Mouse (Mus musculus) skeletal muscle tissue, adult 2 months (tissue): ENCODE measurements around the gene Nop16.
"Not testable (repeated sequence)": the region's sequence is repeated elsewhere in the genome, so short reads cannot be mapped to it uniquely, and the experiment has no call there.

Experiments used
- DNase-seq: peaks from one replicate; pipeline ENCODE4 v3.0.0-alpha.2; 2012; ENCODE audit warnings: low read depth, low spot score

The Nop16 gene

GRCm38 (mm10) chr13:54589996-54590951 is at the start of gene Nop16, which contains the start of gene Higd2a:
TSS of gene Nop16 (minus strand) at chr13:54590090.
TSS of gene Higd2a (plus strand) at chr13:54590207.
- peak; percentile 96 for DNase-seq

DNA sequence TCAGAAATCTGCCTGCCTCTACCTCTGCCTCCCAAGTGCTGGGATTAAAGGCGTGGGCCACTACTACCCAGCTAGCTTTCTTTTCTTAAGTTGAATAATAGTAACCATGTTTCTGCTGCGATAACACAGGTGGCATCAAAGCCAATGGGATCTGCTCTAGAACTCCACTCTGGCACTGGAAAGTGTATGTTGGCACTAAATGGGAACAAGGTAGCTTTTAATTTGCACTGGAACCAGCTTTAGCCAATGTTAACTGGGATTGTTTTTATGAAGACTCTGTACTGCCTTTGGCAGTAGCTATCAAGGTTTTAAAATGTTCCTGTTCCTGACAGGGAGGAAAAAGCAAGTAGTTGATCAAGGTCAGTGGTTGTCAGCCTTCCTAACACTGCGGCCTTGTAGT is 45.1 kb upstream of the Nop16 start:
- no peak for DNase-seq

- no peak for DNase-seq
Observed at GRCm38 (mm10) chr13:54632731-54633277, 42.9 kb upstream of the Nop16 start.

DNA sequence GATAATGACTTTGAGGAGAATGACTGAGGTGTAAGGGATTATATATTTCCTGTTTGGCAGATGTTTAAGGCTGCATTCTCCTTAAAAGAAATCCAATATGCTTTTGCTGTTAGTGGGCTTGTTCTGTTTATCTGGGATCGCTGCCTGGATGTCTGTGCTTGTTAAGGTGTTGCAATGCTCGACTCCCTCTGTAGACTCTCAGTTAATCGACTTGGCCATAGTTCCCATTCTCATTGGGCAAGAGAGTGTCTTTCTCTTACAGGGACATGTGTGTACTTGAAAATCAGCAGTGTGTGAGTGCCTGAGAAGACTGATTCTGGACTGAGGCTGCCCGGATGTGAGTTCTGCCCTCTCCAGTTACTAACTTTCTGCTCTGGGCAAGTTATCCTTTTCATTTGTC is 39.2 kb upstream of the Nop16 start:
- DNase-seq, result no peak

- no peak for DNase-seq
Observed at GRCm38 (mm10) chr13:54621960-54622521, 32.2 kb upstream of the Nop16 start.

GRCm38 (mm10) chr13:54621155-54621932 is 31.5 kb upstream of the Nop16 start, which contains the start of gene Faf2:
TSS of gene Faf2 (plus strand) at chr13:54621784.
- DNase-seq, result peak; percentile 94

- no peak for DNase-seq
Observed at GRCm38 (mm10) chr13:54616998-54617397, 27.1 kb upstream of the Nop16 start.

DNA sequence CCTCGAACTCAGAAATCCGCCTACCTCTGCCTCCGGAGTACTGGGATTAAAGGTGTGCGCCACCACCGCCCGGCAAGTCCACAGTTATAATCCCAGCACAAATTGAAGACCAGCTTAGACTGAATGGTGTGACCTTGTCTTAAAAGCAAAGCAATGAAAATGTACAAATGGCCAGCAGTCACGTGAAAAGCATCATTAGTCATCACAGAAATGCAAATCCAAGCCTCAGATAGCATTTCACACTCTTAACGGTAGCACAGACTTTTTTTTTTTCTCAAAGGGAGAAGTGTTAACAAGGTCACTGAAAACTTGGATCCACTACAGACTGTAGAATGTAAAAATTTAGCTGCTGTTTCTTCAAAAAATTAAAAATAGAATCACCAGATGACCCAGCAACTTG is 26.4 kb upstream of the Nop16 start:
- DNase-seq, result no peak

DNA sequence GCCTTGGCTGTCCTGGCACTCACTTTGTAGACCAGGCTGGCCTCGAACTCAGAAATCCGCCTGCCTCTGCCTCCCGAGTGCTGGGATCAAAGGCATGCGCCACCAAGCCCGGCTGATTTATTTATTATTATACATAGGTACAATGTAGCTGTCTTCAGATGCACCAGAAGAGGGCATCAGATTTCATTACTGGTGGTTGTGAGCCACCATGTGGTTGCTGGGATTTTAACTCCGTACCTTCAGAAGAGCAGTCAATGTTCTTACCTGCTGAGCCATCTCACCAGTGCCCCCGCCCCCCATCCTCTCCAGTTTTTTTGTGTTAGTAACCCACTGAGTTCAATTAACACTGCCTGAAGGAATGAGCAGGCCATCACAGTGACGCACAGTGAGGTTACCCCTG is 23.3 kb upstream of the Nop16 start:
- not testable (repeated sequence) for DNase-seq

GRCm38 (mm10) chr13:54610972-54611754 is 21.3 kb upstream of the Nop16 start, which contains the start of gene Cltb:
TSS of gene Cltb (minus strand) at chr13:54611344.
- peak; percentile 51 for DNase-seq

- DNase-seq, result peak; percentile 42
Observed at GRCm38 (mm10) chr13:54610613-54610971, 20.7 kb upstream of the Nop16 start.

- no peak for DNase-seq
Observed at GRCm38 (mm10) chr13:54609301-54609700, 19.4 kb upstream of the Nop16 start.

GRCm38 (mm10) chr13:54608666-54609065 is 18.8 kb upstream of the Nop16 start:
- peak; percentile 44 for DNase-seq

DNA sequence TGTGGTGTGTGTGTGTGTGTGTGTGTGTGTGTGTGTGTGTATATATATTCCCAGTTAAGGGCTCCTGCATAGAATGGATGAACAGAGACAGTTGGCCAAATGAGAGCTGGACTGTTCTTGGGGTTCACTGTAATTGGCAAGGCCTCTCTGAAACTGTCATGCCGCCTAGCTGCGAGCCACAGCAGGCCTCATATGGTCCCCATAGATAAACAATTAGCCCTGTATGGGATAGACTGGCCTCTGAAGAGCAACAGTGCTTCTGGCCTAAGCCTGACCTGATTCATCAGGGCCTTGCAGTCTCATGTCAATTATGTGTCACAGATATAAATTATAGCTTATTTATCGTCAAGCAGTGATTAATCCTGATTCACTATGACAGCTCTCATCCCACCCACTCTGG is 18.1 kb upstream of the Nop16 start:
- no peak for DNase-seq

- no peak for DNase-seq
Observed at GRCm38 (mm10) chr13:54607204-54607603, 17.3 kb upstream of the Nop16 start.

DNA sequence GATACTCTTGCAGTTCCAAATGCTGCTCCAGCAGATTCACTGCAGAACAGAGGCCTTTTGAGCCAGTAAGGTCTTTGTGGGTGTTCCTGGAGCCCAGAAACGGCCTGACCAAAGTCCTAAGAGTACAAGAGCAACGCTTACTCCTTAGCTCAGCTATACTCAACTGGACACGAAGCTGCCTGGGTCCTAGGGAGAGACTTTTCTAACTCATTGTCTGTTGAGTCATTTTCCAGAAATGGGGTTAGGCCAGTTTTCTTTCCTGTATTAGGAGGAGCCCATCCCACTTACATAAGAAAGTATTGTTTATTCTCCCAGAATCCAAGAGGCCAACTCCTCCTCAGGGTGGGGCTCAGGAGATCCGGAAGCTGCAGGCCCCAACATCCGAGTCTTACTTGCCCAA is 15.5 kb upstream of the Nop16 start:
- peak; percentile 36 for DNase-seq

DNA sequence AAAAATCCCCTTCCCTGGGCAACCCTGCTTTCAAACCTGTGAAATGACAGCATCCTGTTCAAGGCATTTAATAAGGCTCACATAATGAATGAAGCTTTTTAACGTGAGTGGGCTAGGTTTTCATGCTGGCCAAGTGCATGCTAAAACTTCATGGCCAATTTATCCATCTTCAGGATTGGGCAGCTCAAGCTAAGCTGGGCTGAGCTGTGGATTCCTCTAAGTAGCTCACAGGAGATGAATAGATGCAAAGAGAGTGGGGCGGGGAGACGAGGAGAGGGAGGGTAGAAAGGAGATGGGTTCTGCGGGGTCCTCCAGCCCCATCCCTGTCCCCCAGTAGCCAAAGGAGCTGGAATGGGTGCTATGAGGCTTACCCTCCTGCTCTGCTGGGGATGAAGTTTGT is 14.3 kb upstream of the Nop16 start:
- DNase-seq, result no peak

DNA sequence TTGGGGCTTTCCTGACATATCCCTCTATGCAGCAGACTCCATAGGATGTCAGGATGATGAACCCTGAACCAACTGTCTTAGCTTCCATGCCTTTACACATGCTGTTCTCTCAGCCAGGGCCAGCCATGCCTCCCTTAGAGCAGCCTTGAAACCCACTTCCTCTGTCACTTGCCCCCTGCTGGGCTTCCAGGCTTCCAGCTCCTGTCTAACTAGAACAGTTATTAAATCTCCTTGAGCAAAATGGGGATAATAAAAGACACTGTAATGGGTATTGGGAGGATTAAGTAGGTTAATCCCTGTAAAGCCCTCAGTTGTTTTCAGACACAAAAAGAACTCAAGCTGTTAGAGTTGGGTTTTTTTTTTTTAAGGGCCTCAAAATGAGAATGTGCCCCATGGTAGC is 13.6 kb upstream of the Nop16 start:
- no peak for DNase-seq

DNA sequence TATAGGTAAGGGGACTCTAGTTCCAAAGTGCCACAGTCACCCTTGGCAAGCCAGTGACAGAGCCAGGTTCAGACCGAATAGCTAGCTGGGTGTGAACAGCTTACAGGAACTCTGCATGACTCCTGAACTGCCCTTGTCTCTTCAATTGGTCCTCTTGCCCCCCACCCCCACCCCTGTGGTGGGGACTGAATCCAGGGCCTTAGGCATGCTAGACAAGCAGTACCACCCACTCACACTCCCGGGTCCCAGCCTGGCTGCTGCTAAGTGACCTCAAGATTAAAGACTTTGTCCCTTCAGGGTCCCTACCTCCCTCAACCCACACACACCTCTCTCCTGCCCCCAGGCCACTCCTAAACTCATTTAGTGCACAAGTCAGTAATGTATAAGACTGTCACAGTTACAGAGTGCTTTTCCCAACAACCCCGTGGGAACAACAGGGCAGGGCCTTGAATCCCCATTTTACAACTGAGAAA is 12.8 kb upstream of the Nop16 start:
- DNase-seq, result no peak

GRCm38 (mm10) chr13:54598622-54599143 is 8.8 kb upstream of the Nop16 start:
- no peak for DNase-seq

DNA sequence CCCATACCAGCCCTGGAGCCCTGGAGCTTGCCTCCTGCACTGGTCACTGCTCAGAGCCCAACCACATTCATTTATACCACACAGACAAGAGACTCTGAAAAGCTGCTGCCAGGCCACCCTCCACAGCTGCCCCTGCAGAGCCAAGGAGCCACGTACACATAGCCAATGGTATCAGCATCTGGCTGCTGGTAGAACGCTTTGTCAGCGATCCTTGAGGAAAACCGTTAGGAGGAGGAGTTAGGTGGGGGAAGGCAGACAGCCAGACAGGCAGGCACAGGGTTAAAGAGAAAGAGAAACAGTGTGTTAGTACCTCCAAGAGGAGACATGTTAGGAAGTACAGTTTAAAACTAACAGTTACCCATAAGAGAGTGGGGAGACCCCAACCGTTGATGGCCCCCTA is 7.0 kb upstream of the Nop16 start:
- DNase-seq, result no peak
